Mouse (Mus musculus): Measurements from ENCODE around the gene Casp7. TPM values are rescaled to one million over a fixed set of nuclear protein-coding genes. Genes with fewer than 3 reads are reported as not detected.

Casp7 gene
- polyA plus RNA-seq, 1 experiment from 2014 or later: 13.7 TPM

DNA sequence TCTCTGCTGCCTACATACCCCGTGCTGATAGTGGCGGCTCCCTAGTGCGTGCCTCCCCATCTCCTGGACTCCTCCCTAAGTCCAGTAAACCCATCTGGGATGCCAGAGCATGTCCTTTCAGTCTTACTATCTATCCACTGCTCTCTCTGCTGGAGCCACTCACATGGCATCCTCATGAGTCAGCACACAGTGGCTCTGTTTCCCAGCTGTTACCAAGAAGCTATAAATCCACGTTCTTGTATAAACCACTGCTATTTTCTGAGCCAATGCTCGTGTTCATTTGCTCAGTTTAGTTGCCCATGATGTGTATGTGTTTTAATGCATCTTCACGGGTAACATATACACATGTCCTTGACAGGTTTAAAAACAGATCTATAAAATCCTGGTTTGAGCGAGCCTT lies 29.2 kb upstream of the Casp7 start:
- H3K9ac ChIP-seq: no peak overlapping the region

DNA sequence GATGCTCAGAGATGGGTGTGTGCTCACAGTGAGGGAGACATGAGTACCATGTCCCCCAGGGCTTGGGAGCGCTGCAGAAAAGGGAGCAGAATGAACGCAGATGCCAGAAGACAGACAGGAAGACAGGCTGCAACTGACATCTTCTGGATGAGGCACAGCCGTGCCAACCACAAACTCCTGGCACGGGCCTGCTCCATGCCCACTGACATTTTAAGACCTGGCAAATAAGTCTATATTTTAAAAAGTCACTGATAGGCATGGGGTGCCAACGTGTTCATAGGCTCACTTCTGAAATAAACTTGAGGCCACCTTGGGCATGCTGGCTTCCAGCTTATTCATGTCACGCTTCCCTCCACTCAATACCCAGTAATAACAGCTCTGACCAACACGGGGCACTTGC lies 28.0 kb upstream of the Casp7 start:
- 93% methylated on average over 7 of the region's 7 CpGs for WGBS
- H3K27ac ChIP-seq: no peak overlapping the region
- no peak for ATAC-seq
- no peak overlapping the region for H3K4me3 ChIP-seq
- no peaks in the 10 kb centered on the region for H3K27me3 ChIP-seq
- H3K9ac ChIP-seq: no peak overlapping the region
- H3K4me2 ChIP-seq: no peak overlapping the region
- no peaks in the 10 kb centered on the region for H3K36me3 ChIP-seq (ENCODE audit: poor library complexity, severe bottlenecking)
- no peaks in the 10 kb centered on the region for H3K9me3 ChIP-seq (replicated peaks)
- H3K4me1 ChIP-seq: 0 out of 2 replicates have a peak, but pooled peaks cover 3% of the 10 kb centered on the region

More for the DNA sequence above, 29.2 kb upstream of the Casp7 start:
- Histone ChIP-seq H3K9me3 (replicated peaks) (no peaks in the 10 kb centered on the region), H3K4me3 (no peak overlapping the region), H3K27me3 (no peaks in the 10 kb centered on the region), H3K4me1 (0 out of 2 replicates have a peak, but pooled peaks cover 3% of the 10 kb centered on the region), H3K27ac (no peak overlapping the region), H3K4me2 (no peak overlapping the region), H3K36me3 (ENCODE audit: poor library complexity, severe bottlenecking) (no peaks in the 10 kb centered on the region)
- 92% methylated on average over 7 of the region's 7 CpGs for WGBS
- ATAC-seq: no peak

DNA sequence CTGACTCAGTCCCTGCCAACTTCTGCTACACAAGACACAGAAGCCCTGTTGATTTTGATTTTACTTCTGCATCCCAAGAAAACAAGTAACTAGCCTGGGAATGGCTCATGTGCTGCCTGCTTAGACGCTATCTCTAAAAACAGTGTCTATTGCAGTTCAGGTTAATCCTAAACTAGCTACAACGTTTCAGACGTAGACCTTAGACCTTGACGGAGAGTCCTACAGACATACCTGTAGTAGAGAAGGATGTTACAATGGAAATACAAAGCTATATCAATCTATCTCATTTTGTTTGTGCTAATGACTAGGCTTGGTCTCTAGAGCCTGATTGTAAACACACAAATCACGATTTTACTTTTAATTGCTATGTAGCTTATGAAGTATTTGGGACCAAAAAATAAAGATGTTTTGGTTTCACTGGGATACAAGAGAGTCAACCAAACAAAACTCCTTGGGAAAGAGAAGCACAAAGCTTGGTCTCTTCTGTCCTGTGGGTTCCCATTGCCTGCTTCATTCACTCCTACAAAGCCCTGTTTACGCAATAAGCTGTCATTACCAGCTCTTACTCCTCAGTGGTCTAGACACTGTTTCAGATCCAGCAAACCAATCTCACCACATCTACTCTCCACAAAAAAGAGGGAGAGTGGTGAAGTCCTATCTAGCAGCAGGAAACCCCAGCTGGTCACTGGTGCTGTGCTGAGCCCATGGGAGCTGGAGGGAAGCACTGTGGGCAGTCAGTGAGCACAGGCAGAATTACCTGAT lies 26.4 kb upstream of the Casp7 start:
- Histone ChIP-seq H3K4me1 (0 out of 2 replicates have a peak, but pooled peaks cover 3% of the 10 kb centered on the region), H3K4me2 (no peak overlapping the region), H3K27me3 (no peaks in the 10 kb centered on the region), H3K27ac (no peak overlapping the region), H3K9ac (no peak overlapping the region), H3K4me3 (no peak overlapping the region), H3K9me3 (replicated peaks) (no peaks in the 10 kb centered on the region), H3K36me3 (ENCODE audit: poor library complexity, severe bottlenecking) (no peaks in the 10 kb centered on the region)
- WGBS: 92% methylated on average over 6 of the region's 6 CpGs
- no peak for ATAC-seq

DNA sequence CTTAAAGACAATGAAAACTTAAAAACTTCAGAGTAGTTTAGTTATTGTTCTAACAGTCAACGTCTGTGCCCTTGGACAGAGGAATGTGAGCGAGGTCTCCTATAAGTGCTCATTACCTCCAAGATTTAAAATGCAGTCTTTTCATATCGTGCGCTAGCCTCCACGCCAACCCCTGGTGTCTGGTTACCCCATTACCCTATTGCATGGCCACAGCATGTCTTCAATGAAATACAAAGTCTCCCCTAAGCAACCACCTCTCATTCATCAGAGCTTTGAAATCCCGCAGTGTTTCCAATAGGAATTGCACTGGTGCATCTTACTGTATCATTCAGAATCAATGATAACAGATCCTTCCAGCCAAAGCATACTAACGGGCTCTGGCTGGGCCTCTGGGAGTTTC lies 24.7 kb upstream of the Casp7 start:
- Histone ChIP-seq H3K4me1 (0 out of 2 replicates have a peak, but pooled peaks cover 3% of the 10 kb centered on the region), H3K9ac (no peak overlapping the region), H3K27ac (no peak overlapping the region), H3K27me3 (no peaks in the 10 kb centered on the region), H3K9me3 (replicated peaks) (0 out of 2 replicates have a peak, but pooled peaks cover 3% of the 10 kb centered on the region), H3K4me3 (no peak overlapping the region), H3K4me2 (no peak overlapping the region), H3K36me3 (ENCODE audit: poor library complexity, severe bottlenecking) (no peaks in the 10 kb centered on the region)
- 19% methylated on average over 7 of the region's 7 CpGs for WGBS
- ATAC-seq: no peak

DNA sequence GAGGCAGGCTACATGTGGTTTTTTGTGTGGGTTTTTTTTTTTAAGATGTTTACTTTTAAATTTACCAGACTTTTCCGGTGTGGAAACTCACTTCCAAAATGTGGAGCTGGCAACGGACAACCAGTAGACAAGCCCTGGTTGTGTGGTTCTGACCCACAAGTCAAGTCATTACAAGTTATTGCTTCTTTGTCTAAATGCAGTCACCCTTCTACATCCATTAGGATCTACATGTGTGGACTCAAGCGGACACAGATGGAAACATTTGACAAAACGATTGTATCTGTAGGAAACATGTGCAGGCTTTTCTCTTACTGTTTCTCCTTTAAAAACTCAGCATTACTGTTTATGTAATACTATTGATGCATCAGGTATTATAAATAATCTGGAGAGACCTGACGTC lies 23.7 kb upstream of the Casp7 start:
- H3K4me3 ChIP-seq: no peak overlapping the region
- no peak overlapping the region for H3K27ac ChIP-seq
- no peaks in the 10 kb centered on the region for H3K27me3 ChIP-seq
- H3K4me1 ChIP-seq: 0 out of 2 replicates have a peak, but pooled peaks cover 3% of the 10 kb centered on the region
- 0 out of 2 replicates have a peak, but pooled peaks cover 3% of the 10 kb centered on the region for H3K9me3 ChIP-seq (replicated peaks)
- no peak overlapping the region for H3K4me2 ChIP-seq
- 95% methylated on average over 5 of the region's 5 CpGs for WGBS
- no peaks in the 10 kb centered on the region for H3K36me3 ChIP-seq (ENCODE audit: poor library complexity, severe bottlenecking)
- H3K9ac ChIP-seq: no peak overlapping the region
- ATAC-seq: no peak

GRCm38 (mm10) chr19:56374011-56374410 lies 22.9 kb upstream of the Casp7 start:
- Histone ChIP-seq H3K27ac (no peak overlapping the region), H3K36me3 (ENCODE audit: poor library complexity, severe bottlenecking) (no peaks in the 10 kb centered on the region), H3K27me3 (no peaks in the 10 kb centered on the region), H3K9me3 (replicated peaks) (0 out of 2 replicates have a peak, but pooled peaks cover 3% of the 10 kb centered on the region), H3K4me2 (no peak overlapping the region), H3K9ac (no peak overlapping the region), H3K4me1 (0 out of 2 replicates have a peak, but pooled peaks cover 3% of the 10 kb centered on the region), H3K4me3 (no peak overlapping the region)
- no peak for ATAC-seq
- WGBS: 80% methylated on average over 10 of the region's 10 CpGs

GRCm38 (mm10) chr19:56378007-56378406 lies 18.9 kb upstream of the Casp7 start:
- no peak overlapping the region for H3K4me2 ChIP-seq
- 0 out of 2 replicates have a peak, but pooled peaks cover 3% of the 10 kb centered on the region for H3K9me3 ChIP-seq (replicated peaks)
- no peak overlapping the region for H3K4me3 ChIP-seq
- H3K9ac ChIP-seq: no peak overlapping the region
- H3K27me3 ChIP-seq: no peaks in the 10 kb centered on the region
- H3K27ac ChIP-seq: no peak overlapping the region
- ATAC-seq: no peak
- 82% methylated on average over 5 of the region's 5 CpGs for WGBS
- no peaks in the 10 kb centered on the region for H3K36me3 ChIP-seq (ENCODE audit: poor library complexity, severe bottlenecking)
- H3K4me1 ChIP-seq: no peaks in the 10 kb centered on the region

GRCm38 (mm10) chr19:56378554-56379172 lies 18.3 kb upstream of the Casp7 start:
- ATAC-seq: no peak
- H3K4me2 ChIP-seq: no peak overlapping the region
- H3K9ac ChIP-seq: no peak overlapping the region
- no peaks in the 10 kb centered on the region for H3K27me3 ChIP-seq
- H3K27ac ChIP-seq: no peak overlapping the region
- no peak overlapping the region for H3K4me3 ChIP-seq
- no peaks in the 10 kb centered on the region for H3K4me1 ChIP-seq
- 0 out of 2 replicates have a peak, but pooled peaks cover 3% of the 10 kb centered on the region for H3K9me3 ChIP-seq (replicated peaks)
- H3K36me3 ChIP-seq (ENCODE audit: poor library complexity, severe bottlenecking): no peaks in the 10 kb centered on the region
- 85% methylated on average over 13 of the region's 13 CpGs for WGBS

DNA sequence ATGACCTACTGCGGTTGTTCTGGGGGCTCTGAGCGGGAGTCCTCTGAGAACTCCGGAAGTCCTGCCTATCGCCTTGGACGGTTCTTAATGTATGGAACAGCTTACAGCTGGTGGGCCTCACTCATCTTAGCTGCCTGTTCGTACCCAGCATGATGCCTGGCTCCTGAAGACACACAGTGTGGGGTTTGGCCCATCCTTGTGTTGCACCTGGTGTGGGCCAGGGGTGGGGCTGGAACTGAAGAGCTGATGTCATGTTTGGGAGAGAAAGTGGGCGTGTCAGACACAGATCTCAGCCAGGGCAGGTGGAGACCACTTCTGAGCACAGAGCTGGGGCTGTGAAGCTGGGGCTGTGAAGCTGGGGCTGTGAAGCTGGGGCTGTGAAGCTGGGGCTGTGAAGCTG lies 16.6 kb upstream of the Casp7 start:
- no peaks in the 10 kb centered on the region for H3K36me3 ChIP-seq (ENCODE audit: poor library complexity, severe bottlenecking)
- H3K4me1 ChIP-seq: no peaks in the 10 kb centered on the region
- ATAC-seq: no peak
- no peak overlapping the region for H3K9ac ChIP-seq
- H3K27me3 ChIP-seq: no peaks in the 10 kb centered on the region
- 0 out of 2 replicates have a peak, but pooled peaks cover 3% of the 10 kb centered on the region for H3K9me3 ChIP-seq (replicated peaks)
- 84% methylated on average over 7 of the region's 7 CpGs for WGBS
- no peak overlapping the region for H3K4me2 ChIP-seq
- H3K4me3 ChIP-seq: no peak overlapping the region
- H3K27ac ChIP-seq: no peak overlapping the region

DNA sequence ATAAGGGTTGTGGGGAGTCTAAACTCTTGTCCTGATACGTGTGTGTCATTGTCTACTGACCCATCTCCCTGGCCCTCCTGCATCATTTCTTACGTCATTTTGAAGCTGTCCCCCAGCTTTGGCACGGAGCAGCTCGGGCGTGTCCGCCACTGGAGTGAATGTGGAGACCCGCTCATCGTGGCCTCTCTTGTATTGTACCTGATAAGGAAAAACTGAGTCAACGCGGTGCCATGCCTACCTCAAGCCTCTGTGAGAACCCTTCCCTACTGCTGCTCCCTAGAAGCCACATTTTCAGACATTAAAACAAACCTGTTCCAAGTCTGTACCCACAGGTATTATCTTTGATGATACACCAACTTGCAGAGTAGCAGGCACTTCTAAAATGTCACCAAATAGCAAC lies 15.5 kb upstream of the Casp7 start:
- Histone ChIP-seq H3K4me1 (no peaks in the 10 kb centered on the region), H3K36me3 (ENCODE audit: poor library complexity, severe bottlenecking) (no peaks in the 10 kb centered on the region), H3K4me2 (no peak overlapping the region), H3K9ac (no peak overlapping the region), H3K4me3 (no peak overlapping the region), H3K9me3 (replicated peaks) (0 out of 2 replicates have a peak, but pooled peaks cover 3% of the 10 kb centered on the region), H3K27me3 (no peaks in the 10 kb centered on the region), H3K27ac (no peak overlapping the region)
- ATAC-seq: no peak
- 93% methylated on average over 10 of the region's 10 CpGs for WGBS

DNA sequence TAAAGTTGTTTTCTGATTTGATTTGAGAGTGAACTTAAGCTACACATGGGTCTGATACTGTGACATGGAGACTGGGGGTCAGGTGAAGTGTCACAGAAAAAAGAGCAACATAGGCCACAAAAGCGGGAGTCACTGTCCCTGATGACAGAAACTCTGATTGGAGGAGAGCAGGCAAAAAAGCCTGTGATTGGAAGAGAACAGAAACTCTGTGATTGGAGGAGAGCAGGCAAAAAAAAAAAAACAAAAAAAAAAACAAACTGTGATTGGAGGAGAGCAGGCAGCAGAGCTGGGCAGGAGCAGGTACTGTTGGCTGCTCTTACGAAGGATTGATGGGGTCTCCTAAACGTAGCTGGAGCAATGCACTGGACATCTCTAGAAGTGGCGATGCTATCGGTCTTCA lies 11.4 kb upstream of the Casp7 start:
- no peaks in the 10 kb centered on the region for H3K4me1 ChIP-seq
- no peak overlapping the region for H3K4me3 ChIP-seq
- H3K9me3 ChIP-seq (replicated peaks): no peaks in the 10 kb centered on the region
- no peak for ATAC-seq
- H3K36me3 ChIP-seq (ENCODE audit: poor library complexity, severe bottlenecking): no peaks in the 10 kb centered on the region
- no peak overlapping the region for H3K27ac ChIP-seq
- H3K4me2 ChIP-seq: no peak overlapping the region
- 86% methylated on average over 5 of the region's 5 CpGs for WGBS
- no peaks in the 10 kb centered on the region for H3K27me3 ChIP-seq
- no peak overlapping the region for H3K9ac ChIP-seq

- H3K4me3 ChIP-seq: no peak overlapping the region
- H3K4me1 ChIP-seq: no peaks in the 10 kb centered on the region
- 77% methylated on average over 10 of the region's 10 CpGs for WGBS
- H3K36me3 ChIP-seq (ENCODE audit: poor library complexity, severe bottlenecking): no peaks in the 10 kb centered on the region
- no peak overlapping the region for H3K27ac ChIP-seq
- H3K9me3 ChIP-seq (replicated peaks): no peaks in the 10 kb centered on the region
- ATAC-seq: no peak
- H3K9ac ChIP-seq: no peak overlapping the region
- H3K4me2 ChIP-seq: no peak overlapping the region
- no peaks in the 10 kb centered on the region for H3K27me3 ChIP-seq
These were observed 10.8 kb upstream of the Casp7 start for GRCm38 (mm10) chr19:56386095-56386494.

Data from forebrain, embryonic 13.5 days (tissue).